Mouse (Mus musculus): Measurements from ENCODE around the gene Rnf150. TPM values are rescaled to one million over a fixed set of nuclear protein-coding genes. Genes with fewer than 3 reads are reported as not detected.

Gene Rnf150
- polyA plus RNA-seq, 1 experiment, result 1.7 TPM

DNA sequence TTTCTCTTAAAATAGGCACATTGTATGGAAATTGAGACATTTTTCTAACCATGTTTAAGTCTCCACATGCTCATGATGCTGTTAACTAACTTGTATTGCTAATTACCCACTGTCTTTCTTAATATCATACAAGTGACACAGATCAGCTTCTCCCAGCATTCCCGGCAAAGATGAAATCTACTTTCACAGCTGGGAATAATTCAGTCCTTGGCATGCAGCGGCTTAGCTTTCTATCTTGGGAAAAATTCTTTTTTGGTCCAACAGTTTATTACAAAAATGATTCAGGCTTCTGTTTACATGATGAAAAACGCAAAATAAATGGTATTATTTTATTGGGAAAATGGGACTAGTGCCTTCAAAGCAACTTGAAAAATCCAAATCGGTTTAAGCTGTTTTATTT, 73.7 kb downstream of the Rnf150 start:
- no peak for DNase-seq (ENCODE audit: low read depth in 1 of 2, low spot score in 2 of 2)
- TF ChIP-seq CTCF (IDR thresholded peaks at IDR 0.05; ENCODE audit: extremely low read depth, insufficient read depth, insufficient read length, insufficient replicate concordance), result no peak
- TF ChIP-seq POLR2A (IDR thresholded peaks at IDR 0.05; ENCODE audit: low read depth, low read length), result no peak
- H3K27me3 ChIP-seq (ENCODE audit: control insufficient read depth, insufficient read depth, low read length), result no peaks in the 10 kb centered on the region
- no peaks in the 10 kb centered on the region for H3K36me3 ChIP-seq (ENCODE audit: control insufficient read depth, insufficient read depth, low read length)
- no peak overlapping the region for H3K27ac ChIP-seq (ENCODE audit: insufficient read depth, low read length)
- H3K4me1 ChIP-seq (ENCODE audit: control insufficient read depth, insufficient read depth, insufficient read length), result no peaks in the 10 kb centered on the region
- WGBS, result 87% methylated on average over 4 of the region's 4 CpGs
- H3K4me3 ChIP-seq (ENCODE audit: extremely low read depth, insufficient read depth, insufficient read length), result no peak overlapping the region

DNA sequence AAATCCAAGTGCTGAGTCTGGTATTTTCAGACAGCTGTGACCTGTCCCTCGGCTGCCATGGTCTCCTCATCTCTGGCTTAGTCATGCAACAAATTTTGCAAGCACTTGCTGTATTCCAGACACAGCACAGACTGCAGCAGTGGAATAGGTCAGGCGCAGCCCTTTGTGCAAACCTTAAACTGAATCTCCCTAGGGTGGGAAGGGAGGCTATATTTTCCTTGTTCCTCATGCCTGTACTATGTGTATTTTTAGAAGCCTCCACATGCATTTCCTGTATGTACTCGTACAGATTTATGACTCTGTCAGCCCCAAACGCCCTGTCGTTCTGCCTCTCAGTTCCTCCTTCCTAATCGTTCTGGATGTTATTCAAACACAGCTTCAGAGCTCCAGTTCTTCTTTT, 76.8 kb downstream of the Rnf150 start:
- H3K27ac ChIP-seq (ENCODE audit: insufficient read depth, low read length), result 0 out of 2 replicates have a peak overlapping the region, but pooled peaks have one; percentile 0
- H3K36me3 ChIP-seq (ENCODE audit: control insufficient read depth, insufficient read depth, low read length), result no peaks in the 10 kb centered on the region
- TF ChIP-seq CTCF (IDR thresholded peaks at IDR 0.05; ENCODE audit: extremely low read depth, insufficient read depth, insufficient read length, insufficient replicate concordance) (no peak), POLR2A (IDR thresholded peaks at IDR 0.05; ENCODE audit: low read depth, low read length) (no peak)
- no peak for DNase-seq (ENCODE audit: low read depth in 1 of 2, low spot score in 2 of 2)
- H3K27me3 ChIP-seq (ENCODE audit: control insufficient read depth, insufficient read depth, low read length), result no peaks in the 10 kb centered on the region
- no peaks in the 10 kb centered on the region for H3K4me1 ChIP-seq (ENCODE audit: control insufficient read depth, insufficient read depth, insufficient read length)
- no peak overlapping the region for H3K4me3 ChIP-seq (ENCODE audit: extremely low read depth, insufficient read depth, insufficient read length)
- 5% methylated on average over 6 of the region's 6 CpGs for WGBS

DNA sequence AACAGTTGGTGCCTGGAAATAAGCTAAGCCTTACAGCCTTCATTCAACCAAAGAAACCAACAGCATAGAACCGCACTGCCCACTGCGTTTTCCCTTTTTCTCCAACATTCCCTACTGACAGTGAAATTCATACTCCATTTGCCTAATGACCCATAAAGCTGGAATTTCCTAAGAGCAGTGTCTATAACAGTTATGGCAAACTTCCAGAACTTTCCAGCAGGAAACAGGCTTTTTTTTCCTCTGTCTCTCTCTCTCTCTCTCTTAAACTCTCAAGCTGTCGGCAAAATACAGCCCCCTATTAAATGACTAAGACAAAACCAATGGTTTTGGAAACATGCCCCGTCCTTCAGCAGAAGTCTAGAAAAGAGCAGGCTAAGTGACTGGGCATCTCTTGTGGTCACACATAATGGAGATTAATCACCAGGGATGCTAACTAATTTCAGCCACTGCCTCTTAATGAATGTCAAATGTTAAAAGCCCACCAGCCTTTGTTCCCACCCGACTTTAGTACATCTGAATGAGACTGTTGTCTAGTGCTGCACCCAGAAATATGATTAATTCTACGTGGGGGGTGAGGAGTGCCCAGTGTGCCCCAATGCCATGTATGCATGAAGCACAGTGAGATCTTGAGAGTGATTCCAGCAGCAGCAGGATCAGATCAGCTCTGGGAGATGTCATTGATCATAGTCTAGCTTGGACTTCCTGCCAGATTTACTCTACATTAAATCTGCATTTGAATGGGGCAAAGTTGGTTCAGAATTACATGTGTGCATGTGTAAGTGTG, 80.3 kb downstream of the Rnf150 start:
- DNase-seq (ENCODE audit: low read depth in 1 of 2, low spot score in 2 of 2), result no peak
- Histone ChIP-seq H3K27me3 (ENCODE audit: control insufficient read depth, insufficient read depth, low read length) (no peaks in the 10 kb centered on the region), H3K27ac (ENCODE audit: insufficient read depth, low read length) (no peak overlapping the region), H3K4me3 (ENCODE audit: extremely low read depth, insufficient read depth, insufficient read length) (no peak overlapping the region), H3K36me3 (ENCODE audit: control insufficient read depth, insufficient read depth, low read length) (no peaks in the 10 kb centered on the region), H3K4me1 (ENCODE audit: control insufficient read depth, insufficient read depth, insufficient read length) (no peaks in the 10 kb centered on the region)
- no peak for TF ChIP-seq POLR2A (IDR thresholded peaks at IDR 0.05; ENCODE audit: low read depth, low read length)
- TF ChIP-seq CTCF (IDR thresholded peaks at IDR 0.05; ENCODE audit: extremely low read depth, insufficient read depth, insufficient read length, insufficient replicate concordance), result no peak
- WGBS, result 83% methylated on average over 6 of the region's 6 CpGs

DNA sequence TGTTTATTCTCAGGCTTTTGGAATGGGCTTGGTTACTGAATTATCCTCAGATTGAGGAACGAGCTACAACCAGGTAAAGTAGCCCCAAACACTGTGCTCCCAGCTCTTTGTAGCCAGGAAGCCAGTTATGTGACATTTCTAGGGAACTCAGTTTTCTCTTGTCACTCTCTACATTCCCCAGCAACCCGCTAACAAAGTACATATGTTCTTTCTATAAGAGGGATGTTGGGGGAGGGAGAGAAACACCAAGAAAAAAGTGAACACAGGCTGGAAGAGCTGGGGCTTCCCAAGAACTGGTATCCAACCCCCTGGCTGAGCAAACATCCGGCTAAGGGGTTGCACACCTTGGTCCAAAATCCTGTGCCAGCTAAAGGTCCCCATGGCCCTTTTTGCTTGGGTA, 82.7 kb downstream of the Rnf150 start:
- no peak for TF ChIP-seq POLR2A (IDR thresholded peaks at IDR 0.05; ENCODE audit: low read depth, low read length)
- no peak for TF ChIP-seq CTCF (IDR thresholded peaks at IDR 0.05; ENCODE audit: extremely low read depth, insufficient read depth, insufficient read length, insufficient replicate concordance)
- H3K27me3 ChIP-seq (ENCODE audit: control insufficient read depth, insufficient read depth, low read length), result no peaks in the 10 kb centered on the region

DNA sequence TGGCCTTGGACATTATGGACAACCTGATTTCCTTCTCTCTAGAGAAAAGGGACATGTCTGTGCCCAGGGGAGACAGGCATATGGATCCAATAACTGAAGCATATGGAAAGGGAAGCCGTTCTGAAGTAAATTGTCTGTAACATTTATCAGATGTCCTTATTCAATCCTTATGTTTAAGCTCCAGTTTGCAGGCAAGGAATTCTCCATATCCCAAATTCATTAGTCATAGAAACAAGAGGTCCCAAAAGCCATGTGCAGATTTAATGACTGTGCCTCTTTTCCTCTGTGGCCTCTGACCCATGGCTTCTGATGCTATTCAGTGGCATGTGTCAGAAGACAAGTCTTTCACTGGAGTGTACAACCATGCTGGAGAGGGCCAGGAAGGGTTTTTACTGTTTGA, 83.5 kb downstream of the Rnf150 start:
- no peak overlapping the region for H3K4me3 ChIP-seq (ENCODE audit: extremely low read depth, insufficient read depth, insufficient read length)
- no peaks in the 10 kb centered on the region for H3K36me3 ChIP-seq (ENCODE audit: control insufficient read depth, insufficient read depth, low read length)
- H3K4me1 ChIP-seq (ENCODE audit: control insufficient read depth, insufficient read depth, insufficient read length), result no peaks in the 10 kb centered on the region
- WGBS, result 82% methylated on average over 1 of the region's 1 CpGs
- DNase-seq (ENCODE audit: low read depth in 1 of 2, low spot score in 2 of 2), result no peak
- H3K27ac ChIP-seq (ENCODE audit: insufficient read depth, low read length), result no peak overlapping the region
- no peaks in the 10 kb centered on the region for H3K27me3 ChIP-seq (ENCODE audit: control insufficient read depth, insufficient read depth, low read length)
- TF ChIP-seq CTCF (IDR thresholded peaks at IDR 0.05; ENCODE audit: extremely low read depth, insufficient read depth, insufficient read length, insufficient replicate concordance) (no peak), POLR2A (IDR thresholded peaks at IDR 0.05; ENCODE audit: low read depth, low read length) (no peak)

More for the DNA sequence above, 82.7 kb downstream of the Rnf150 start:
- no peak overlapping the region for H3K4me3 ChIP-seq (ENCODE audit: extremely low read depth, insufficient read depth, insufficient read length)
- H3K36me3 ChIP-seq (ENCODE audit: control insufficient read depth, insufficient read depth, low read length), result no peaks in the 10 kb centered on the region
- H3K27ac ChIP-seq (ENCODE audit: insufficient read depth, low read length), result no peak overlapping the region
- H3K4me1 ChIP-seq (ENCODE audit: control insufficient read depth, insufficient read depth, insufficient read length), result no peaks in the 10 kb centered on the region
- no peak for DNase-seq (ENCODE audit: low read depth in 1 of 2, low spot score in 2 of 2)
- WGBS, result 91% methylated on average over 3 of the region's 3 CpGs

DNA sequence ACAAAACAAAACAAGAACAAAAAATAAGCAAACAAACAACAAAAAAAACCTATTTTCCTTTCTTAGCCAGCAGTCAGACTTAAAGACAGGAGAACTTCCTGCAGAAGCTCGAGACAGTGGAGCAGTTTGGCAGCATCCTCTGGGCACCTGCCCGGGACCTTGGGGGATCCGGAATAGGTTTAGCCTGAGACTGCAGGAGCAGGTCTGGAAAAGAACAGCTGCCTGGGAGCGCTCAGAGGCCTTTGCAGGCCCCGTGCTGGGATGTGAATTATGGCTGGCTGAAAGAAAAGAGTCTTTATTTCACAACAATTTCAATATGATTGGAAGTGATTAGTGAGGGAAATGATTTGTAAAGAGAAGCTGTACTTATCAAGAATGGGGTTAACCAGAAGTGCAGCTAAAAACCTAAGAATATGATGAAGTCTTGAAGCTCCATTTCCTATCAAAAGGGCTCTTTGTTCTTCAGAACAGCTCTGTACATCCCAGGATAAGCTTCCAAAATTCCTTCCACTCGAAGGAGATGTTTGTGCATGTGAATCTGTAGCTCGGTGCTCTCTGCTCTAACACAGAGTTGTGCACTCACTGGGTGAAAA, 92.1 kb downstream of the Rnf150 start:
- TF ChIP-seq CTCF (IDR thresholded peaks at IDR 0.05; ENCODE audit: extremely low read depth, insufficient read depth, insufficient read length, insufficient replicate concordance) (no peak), POLR2A (IDR thresholded peaks at IDR 0.05; ENCODE audit: low read depth, low read length) (no peak)
- DNase-seq (ENCODE audit: low read depth in 1 of 2, low spot score in 2 of 2), result no peak
- Histone ChIP-seq H3K4me1 (ENCODE audit: control insufficient read depth, insufficient read depth, insufficient read length) (no peaks in the 10 kb centered on the region), H3K27me3 (ENCODE audit: control insufficient read depth, insufficient read depth, low read length) (no peaks in the 10 kb centered on the region), H3K27ac (ENCODE audit: insufficient read depth, low read length) (no peak overlapping the region), H3K36me3 (ENCODE audit: control insufficient read depth, insufficient read depth, low read length) (no peaks in the 10 kb centered on the region), H3K4me3 (ENCODE audit: extremely low read depth, insufficient read depth, insufficient read length) (no peak overlapping the region)
- WGBS, result 88% methylated on average over 7 of the region's 7 CpGs

DNA sequence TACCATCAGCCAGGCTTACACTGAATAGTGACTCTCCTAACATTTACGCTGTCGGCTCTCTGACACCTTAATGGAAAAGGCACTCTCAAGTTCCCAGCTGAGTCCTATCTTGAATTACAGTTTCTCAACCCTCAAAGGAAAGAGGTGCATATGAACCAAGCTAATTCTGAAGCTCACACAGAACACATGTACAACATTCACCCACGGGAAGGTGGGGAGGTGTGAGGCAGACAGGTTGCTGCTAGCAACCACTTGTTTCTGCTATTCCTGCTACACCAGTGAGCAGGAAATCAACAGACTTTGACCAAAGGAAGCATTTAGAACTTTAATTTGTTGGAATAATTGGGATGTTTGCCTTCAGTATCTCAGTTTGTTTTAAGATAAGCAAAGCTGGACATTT, 96.3 kb downstream of the Rnf150 start:
- Histone ChIP-seq H3K27ac (ENCODE audit: insufficient read depth, low read length) (no peak overlapping the region), H3K36me3 (ENCODE audit: control insufficient read depth, insufficient read depth, low read length) (no peaks in the 10 kb centered on the region), H3K4me1 (ENCODE audit: control insufficient read depth, insufficient read depth, insufficient read length) (no peaks in the 10 kb centered on the region), H3K4me3 (ENCODE audit: extremely low read depth, insufficient read depth, insufficient read length) (no peak overlapping the region), H3K27me3 (ENCODE audit: control insufficient read depth, insufficient read depth, low read length) (no peaks in the 10 kb centered on the region)
- DNase-seq (ENCODE audit: low read depth in 1 of 2, low spot score in 2 of 2), result no peak
- TF ChIP-seq CTCF (IDR thresholded peaks at IDR 0.05; ENCODE audit: extremely low read depth, insufficient read depth, insufficient read length, insufficient replicate concordance) (no peak), POLR2A (IDR thresholded peaks at IDR 0.05; ENCODE audit: low read depth, low read length) (no peak)
- 79% methylated on average over 3 of the region's 3 CpGs for WGBS

Data from spleen, adult 2 months (tissue).